Mouse (Mus musculus): ENCODE measurements around the gene Necab2.

Gene Necab2

GRCm38 (mm10) chr8:119428350-119428740 lies 18.2 kb upstream of the Necab2 start:
- DNase-seq (ENCODE audit: low spot score in 2 of 2): no peak

- no peak for DNase-seq (ENCODE audit: low spot score in 2 of 2)
Observed at GRCm38 (mm10) chr8:119428766-119429327, 17.7 kb upstream of the Necab2 start.

DNA sequence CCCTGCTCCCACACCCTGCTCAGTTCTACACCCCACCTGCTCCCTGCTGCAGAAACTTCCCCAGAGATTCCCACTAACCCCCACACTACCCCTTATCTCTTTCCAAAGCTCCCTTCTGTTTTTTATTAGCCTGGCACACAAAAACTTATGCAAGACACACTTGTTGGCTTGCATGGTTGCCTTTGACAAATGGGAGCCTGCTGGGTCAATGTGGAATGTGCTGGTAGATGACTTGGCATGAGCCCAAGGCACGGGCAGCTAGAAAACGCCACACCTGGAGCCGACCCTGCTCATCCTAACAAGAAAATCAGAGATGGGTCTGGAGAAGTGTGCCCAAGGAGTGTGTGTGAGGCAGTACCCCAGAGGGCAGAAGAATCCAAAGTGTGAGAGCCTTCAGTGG lies 17.0 kb upstream of the Necab2 start:
- no peak for DNase-seq (ENCODE audit: low spot score in 2 of 2)

- no peak for DNase-seq (ENCODE audit: low spot score in 2 of 2)
Observed at GRCm38 (mm10) chr8:119430250-119430649, 16.3 kb upstream of the Necab2 start.

GRCm38 (mm10) chr8:119430690-119431089 lies 15.8 kb upstream of the Necab2 start:
- DNase-seq (ENCODE audit: low spot score in 2 of 2): no peak

DNA sequence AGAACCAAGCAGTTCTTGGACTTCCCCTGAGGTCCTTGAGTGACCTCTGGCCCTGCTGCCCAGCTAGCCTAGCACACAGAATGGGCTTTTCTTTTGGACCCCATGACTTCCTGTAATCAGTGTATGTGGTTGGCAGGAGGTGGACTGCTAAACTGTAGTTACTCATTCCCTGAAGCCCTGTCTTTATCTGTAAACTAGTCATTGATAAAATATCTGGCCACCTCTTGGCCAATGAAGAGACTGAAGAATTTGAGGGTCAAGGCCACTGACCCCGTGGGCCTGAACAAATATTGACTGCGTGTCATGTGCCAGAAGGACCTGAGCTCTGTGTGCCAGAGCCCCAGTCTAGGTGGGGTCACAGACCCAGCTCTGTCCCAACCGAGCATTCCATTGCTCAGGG lies 14.1 kb upstream of the Necab2 start:
- no peak for DNase-seq (ENCODE audit: low spot score in 2 of 2)

DNA sequence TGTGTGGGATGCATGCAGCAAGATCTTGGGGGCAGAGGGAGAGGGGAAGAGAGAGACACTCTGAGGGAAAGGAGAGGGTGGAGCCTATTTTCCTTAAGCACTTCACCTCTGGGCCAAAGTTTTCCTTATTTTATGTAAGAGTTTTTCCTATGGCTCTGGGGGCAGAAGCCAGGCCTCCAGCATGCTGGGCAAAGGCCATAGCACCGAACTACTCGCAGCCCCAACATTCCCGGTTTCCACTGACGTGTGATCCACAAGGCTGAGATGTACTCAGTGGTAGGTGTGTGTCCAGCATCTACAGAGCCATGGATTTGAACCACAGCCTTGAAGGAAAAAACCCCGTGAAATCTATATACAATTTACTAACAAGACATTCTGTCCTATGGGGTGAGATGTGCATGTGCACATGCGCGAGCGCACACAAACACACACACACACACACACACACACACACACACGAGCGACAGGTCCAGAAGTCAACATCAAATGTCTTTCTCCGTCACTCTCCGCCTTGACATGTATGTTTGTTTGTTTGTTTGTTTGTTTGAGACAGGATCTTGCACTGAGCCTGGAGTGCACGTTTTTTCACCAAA lies 12.8 kb upstream of the Necab2 start, which contains the start of gene Osgin1:
TSS of gene Osgin1 (plus strand) at position 543 of the 593 bp plus-strand sequence.
- no peak for DNase-seq (ENCODE audit: low spot score in 2 of 2)

DNA sequence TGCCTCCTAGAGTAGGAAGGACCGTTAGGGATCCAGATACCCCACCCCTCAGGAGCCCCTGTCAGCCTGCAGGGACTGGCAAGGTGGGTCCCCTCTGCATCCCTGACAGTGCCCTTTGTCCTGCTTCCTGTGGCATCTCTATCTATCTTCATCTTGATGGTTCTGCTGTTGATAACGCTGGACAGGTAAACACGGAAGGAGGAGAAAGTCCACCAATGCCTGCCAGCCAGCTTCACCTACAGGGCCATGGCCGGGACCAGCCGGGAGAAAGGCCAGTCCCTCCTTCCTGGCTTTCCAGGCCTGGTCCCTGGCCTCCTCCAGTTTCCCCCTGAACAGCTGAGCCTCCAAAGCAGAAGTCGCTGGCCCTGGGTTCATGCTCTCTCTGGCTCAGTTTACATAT lies 11.9 kb upstream of the Necab2 start:
- DNase-seq (ENCODE audit: low spot score in 2 of 2): no peak

DNA sequence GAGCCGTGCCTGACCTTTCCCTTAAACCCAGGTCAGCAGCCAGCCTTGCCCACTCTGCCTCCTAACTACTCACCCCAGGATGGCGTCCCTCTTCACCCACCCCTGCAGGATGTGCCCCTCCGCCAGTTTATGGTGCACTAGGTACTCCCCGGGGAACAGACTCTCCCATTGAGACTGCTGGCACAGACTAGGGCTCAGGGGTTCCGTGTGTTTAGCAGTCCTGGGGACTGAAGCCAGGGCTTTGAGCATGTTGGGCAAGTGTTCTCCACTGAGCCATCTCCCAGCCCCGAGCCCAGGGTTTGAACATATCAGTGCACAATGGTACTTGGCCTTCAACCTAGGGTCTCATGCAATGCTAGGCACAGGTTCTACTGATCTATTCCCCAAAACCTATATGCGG lies 11.0 kb upstream of the Necab2 start:
- no peak for DNase-seq (ENCODE audit: low spot score in 2 of 2)

- peak in 1 of 2 experiments; percentile 56 for DNase-seq (ENCODE audit: low spot score in 2 of 2)
Observed at GRCm38 (mm10) chr8:119436331-119436730, 10.2 kb upstream of the Necab2 start.

DNA sequence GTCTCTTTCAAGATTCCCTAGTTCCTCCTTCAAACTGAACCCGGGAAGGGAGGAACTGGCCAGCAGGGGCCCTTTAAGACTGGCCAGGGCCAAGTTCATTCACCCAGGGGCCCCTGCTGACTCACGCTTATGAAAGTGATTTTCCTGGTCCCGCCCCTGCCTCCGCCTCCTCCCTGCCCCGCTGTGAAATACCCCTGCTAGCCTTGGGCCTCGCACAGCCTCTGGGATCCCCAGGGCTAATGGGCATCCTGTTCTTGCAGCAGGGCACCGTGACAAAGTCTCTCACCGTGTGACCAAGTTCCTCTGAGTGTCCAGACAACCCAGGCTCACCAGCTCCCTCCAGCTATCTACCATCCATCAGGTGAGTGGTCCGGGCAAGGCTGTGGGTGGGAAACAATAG lies 9.6 kb upstream of the Necab2 start:
- peak; percentile 92 for DNase-seq (ENCODE audit: low spot score in 2 of 2)

DNA sequence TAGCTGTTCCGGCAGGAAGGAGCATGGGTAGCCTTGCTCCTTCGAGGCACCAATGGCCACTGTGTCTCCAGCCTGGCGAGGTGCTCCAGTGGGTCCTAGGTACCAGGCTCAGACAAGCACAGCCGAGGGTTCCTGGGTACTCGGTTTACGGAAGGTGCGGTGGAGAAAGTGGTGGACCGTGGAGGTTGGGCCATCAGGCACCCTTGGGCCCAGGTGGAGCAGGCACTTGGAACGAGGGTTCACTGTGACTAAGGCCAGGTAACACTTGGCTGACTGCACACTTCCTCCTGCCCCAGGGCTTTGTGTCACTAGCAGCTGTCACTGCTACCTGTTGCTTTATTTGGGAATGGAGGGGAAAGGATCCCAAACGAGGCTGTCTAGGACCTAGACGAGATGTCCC lies 9.0 kb upstream of the Necab2 start:
- peak in 1 of 2 experiments; percentile 34 for DNase-seq (ENCODE audit: low spot score in 2 of 2)

DNA sequence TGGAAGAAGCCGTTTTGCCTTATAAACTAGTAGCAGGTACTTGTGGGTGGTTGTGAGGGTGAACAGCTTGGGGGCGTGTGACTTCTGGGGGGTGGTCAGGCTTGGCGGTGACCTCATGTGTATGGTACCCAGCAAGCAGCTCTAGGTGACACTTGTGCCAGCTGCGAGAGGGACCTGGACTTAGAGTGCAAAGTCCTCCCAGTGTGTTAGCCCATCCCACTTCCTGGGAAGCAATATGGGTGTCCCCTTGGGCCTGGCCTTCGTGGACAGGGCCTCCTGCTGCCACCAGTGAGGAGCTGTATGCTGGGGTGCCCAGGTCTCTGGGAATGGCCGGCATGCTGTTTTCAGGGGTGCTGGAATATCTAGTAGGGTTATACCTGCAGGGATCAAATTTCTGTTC lies 7.6 kb upstream of the Necab2 start:
- no peak for DNase-seq (ENCODE audit: low spot score in 2 of 2)

- no peak for DNase-seq (ENCODE audit: low spot score in 2 of 2)
Observed at GRCm38 (mm10) chr8:119439424-119439823, 7.1 kb upstream of the Necab2 start.

DNA sequence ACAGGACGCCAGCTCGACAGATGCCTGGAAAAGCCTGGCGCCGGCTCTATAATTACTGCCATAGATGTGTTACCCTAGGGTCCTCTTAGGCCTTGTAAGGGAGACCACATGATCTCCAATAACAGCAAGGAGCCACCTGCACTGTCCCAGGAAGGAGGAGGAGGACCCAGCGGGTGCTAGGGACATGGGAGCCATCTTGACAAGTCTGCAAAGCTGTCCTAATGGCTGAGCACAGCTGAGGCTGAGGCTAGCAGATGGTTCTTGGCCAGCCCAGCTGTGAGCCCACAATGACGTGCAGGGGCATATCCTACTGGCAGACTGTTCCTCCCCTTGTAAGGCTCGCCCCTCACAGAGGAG lies 6.6 kb upstream of the Necab2 start:
- DNase-seq (ENCODE audit: low spot score in 2 of 2): no peak

DNA sequence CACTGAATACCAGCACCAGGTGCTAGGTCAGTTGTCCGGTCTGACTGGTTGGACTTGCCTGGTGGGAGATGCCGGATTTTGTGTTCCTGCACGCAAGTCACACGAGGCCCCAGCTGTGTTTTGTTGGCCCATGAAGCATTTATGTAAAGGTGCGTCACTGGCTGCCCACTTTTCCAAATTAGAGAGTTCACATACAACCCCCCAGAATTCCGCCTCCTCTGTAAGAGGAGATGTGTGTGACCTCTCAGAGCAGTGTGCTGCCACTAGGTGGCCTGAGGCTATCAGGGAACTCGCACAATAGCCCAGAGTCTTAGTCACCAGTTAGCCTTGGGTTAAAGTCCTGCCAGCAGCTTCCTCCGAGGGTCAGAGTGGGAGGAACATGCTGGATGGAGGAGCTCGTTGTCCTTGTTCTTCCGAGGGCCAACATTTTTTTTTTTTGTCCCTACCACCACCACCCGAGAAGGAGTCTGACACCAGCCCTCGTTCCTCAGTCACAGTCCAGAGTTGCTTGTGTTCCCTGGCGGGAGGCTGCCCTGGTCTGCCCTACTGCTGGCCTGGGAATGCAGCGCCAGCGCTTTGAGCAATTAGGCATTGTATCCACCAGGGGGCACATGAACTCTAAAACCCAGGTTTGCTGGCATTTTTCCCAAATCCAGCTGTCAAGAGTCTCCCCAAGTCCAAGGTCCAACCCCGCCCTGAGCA lies 6.1 kb upstream of the Necab2 start:
- peak; percentile 85 to 91 for DNase-seq (ENCODE audit: low spot score in 2 of 2)

DNA sequence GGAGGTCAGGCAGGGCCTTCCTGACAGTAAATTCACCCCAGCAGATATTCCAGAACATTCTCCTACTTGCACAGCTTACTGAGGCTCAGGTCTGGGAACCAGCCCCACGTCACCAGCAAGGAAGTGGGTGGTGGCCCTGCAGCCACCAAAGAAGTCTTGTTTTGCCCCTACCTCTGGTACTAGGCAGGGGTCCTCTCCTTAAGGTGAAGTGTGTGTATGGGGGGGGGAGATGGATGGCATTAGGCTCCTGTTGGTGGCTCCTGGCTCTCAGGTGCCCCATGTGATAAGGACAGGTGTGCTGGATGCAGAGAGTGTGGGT lies 5.6 kb upstream of the Necab2 start:
- no peak for DNase-seq (ENCODE audit: low spot score in 2 of 2)

GRCm38 (mm10) chr8:119442013-119442412 lies 4.5 kb upstream of the Necab2 start:
- no peak for DNase-seq (ENCODE audit: low spot score in 2 of 2)

DNA sequence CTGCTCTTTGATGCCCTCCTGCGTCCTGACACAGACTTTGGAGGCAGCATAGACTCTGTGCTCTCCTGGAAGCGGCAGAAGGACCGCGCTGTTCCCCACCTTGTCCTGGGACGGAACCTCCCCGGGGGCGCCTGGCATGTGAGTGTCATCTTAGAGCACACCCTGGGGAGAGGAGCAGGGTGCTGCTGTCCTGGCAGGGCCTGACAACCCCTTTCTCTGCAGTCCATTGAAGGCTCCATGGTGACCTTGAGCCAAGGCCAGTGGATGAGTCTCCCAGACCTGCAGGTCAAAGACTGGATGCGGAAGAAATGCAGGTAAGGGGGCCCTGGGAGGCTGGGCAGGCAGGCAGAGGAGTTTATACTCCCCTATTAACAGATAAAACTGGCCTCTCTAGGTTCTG lies 3.5 kb upstream of the Necab2 start:
- no peak for DNase-seq (ENCODE audit: low spot score in 2 of 2)

GRCm38 (mm10) chr8:119446990-119447780 lies 666 bp downstream of the Necab2 start:
- no peak for DNase-seq (ENCODE audit: low spot score in 2 of 2)

- DNase-seq (ENCODE audit: low spot score in 2 of 2): no peak
Observed at GRCm38 (mm10) chr8:119447781-119448170, 1.3 kb downstream of the Necab2 start.

DNA sequence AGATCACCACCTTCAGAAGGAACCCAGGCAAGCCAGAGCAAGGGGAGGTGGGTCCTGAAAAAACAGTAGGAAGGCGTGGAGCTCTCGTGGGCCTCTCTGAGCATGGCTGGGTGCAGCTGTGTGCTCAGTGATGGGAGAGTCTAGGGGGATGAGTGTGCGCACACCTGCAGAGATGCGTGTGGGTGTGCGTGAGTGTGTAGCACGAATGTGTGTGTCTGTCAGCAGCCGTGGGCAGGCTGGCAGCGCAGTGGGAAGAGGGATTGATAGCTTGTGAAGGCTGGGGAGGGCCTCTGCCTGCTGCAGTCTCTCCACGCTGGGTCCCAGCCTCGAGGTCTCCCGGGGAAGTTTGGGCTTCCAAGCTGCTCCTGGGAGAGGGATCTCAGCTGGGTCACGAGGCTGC lies 3.1 kb downstream of the Necab2 start:
- DNase-seq (ENCODE audit: low spot score in 2 of 2): no peak

GRCm38 (mm10) chr8:119451131-119451530 lies 4.6 kb downstream of the Necab2 start:
- no peak for DNase-seq (ENCODE audit: low spot score in 2 of 2)

Data from heart, adult 9 months (tissue).